Mouse (Mus musculus): ENCODE data around the gene Adgrg3.

Gene Adgrg3

GRCm38 (mm10) chr8:95017451-95017850 lies at the start of gene Adgrg3:
Gene Adgrg3, plus strand, starts transcription at chr8:95017692.
- in situ Hi-C loops (cut with MboI; ENCODE audit: low pct_unique_long_range_greater_than_20kb in 1 of 2, low sequenced_read_pairs in 2 of 2, unreplicated experiment in 1 of 2): no loop called here

- in situ Hi-C loops (cut with MboI; ENCODE audit: low pct_unique_long_range_greater_than_20kb in 1 of 2, low sequenced_read_pairs in 2 of 2, unreplicated experiment in 1 of 2): no loop called here
These were observed 44.2 kb upstream of the Adgrg3 start for GRCm38 (mm10) chr8:94973270-94973669.

GRCm38 (mm10) chr8:94973786-94974185 lies 43.7 kb upstream of the Adgrg3 start:
- in situ Hi-C loops (cut with MboI; ENCODE audit: low pct_unique_long_range_greater_than_20kb in 1 of 2, low sequenced_read_pairs in 2 of 2, unreplicated experiment in 1 of 2): no loop called here

GRCm38 (mm10) chr8:94974467-94975165 lies 42.9 kb upstream of the Adgrg3 start, which contains the start of gene Adgrg1:
Gene Adgrg1, plus strand, starts transcription at chr8:94974751.
- in situ Hi-C loops (cut with MboI; ENCODE audit: low pct_unique_long_range_greater_than_20kb in 1 of 2, low sequenced_read_pairs in 2 of 2, unreplicated experiment in 1 of 2): no loop called here

GRCm38 (mm10) chr8:94976651-94977417 lies 40.7 kb upstream of the Adgrg3 start:
- in situ Hi-C loops (cut with MboI; ENCODE audit: low pct_unique_long_range_greater_than_20kb in 1 of 2, low sequenced_read_pairs in 2 of 2, unreplicated experiment in 1 of 2): no loop called here

- in situ Hi-C loops (cut with MboI; ENCODE audit: low pct_unique_long_range_greater_than_20kb in 1 of 2, low sequenced_read_pairs in 2 of 2, unreplicated experiment in 1 of 2): no loop called here
These were observed 39.4 kb upstream of the Adgrg3 start for GRCm38 (mm10) chr8:94978131-94978530.

- in situ Hi-C loops (cut with MboI; ENCODE audit: low pct_unique_long_range_greater_than_20kb in 1 of 2, low sequenced_read_pairs in 2 of 2, unreplicated experiment in 1 of 2): no loop called here
These were observed 38.7 kb upstream of the Adgrg3 start for GRCm38 (mm10) chr8:94978593-94979319.

GRCm38 (mm10) chr8:94980176-94980575 lies 37.3 kb upstream of the Adgrg3 start:
- in situ Hi-C loops (cut with MboI; ENCODE audit: low pct_unique_long_range_greater_than_20kb in 1 of 2, low sequenced_read_pairs in 2 of 2, unreplicated experiment in 1 of 2): no loop called here

- in situ Hi-C loops (cut with MboI; ENCODE audit: low pct_unique_long_range_greater_than_20kb in 1 of 2, low sequenced_read_pairs in 2 of 2, unreplicated experiment in 1 of 2): no loop called here
These were observed 36.5 kb upstream of the Adgrg3 start for GRCm38 (mm10) chr8:94980976-94981375.

- in situ Hi-C loops (cut with MboI; ENCODE audit: low pct_unique_long_range_greater_than_20kb in 1 of 2, low sequenced_read_pairs in 2 of 2, unreplicated experiment in 1 of 2): no loop called here
These were observed 35.6 kb upstream of the Adgrg3 start for GRCm38 (mm10) chr8:94981848-94982247.

- in situ Hi-C loops (cut with MboI; ENCODE audit: low pct_unique_long_range_greater_than_20kb in 1 of 2, low sequenced_read_pairs in 2 of 2, unreplicated experiment in 1 of 2): no loop called here
These were observed 34.3 kb upstream of the Adgrg3 start for GRCm38 (mm10) chr8:94983146-94983545.

GRCm38 (mm10) chr8:94983881-94984516 lies 33.5 kb upstream of the Adgrg3 start:
- in situ Hi-C loops (cut with MboI; ENCODE audit: low pct_unique_long_range_greater_than_20kb in 1 of 2, low sequenced_read_pairs in 2 of 2, unreplicated experiment in 1 of 2): no loop called here

GRCm38 (mm10) chr8:94985023-94985422 lies 32.5 kb upstream of the Adgrg3 start:
- in situ Hi-C loops (cut with MboI; ENCODE audit: low pct_unique_long_range_greater_than_20kb in 1 of 2, low sequenced_read_pairs in 2 of 2, unreplicated experiment in 1 of 2): no loop called here

GRCm38 (mm10) chr8:94986676-94987075 lies 30.8 kb upstream of the Adgrg3 start:
- in situ Hi-C loops (cut with MboI; ENCODE audit: low pct_unique_long_range_greater_than_20kb in 1 of 2, low sequenced_read_pairs in 2 of 2, unreplicated experiment in 1 of 2): no loop called here

GRCm38 (mm10) chr8:94987553-94987952 lies 29.9 kb upstream of the Adgrg3 start:
- in situ Hi-C loops (cut with MboI; ENCODE audit: low pct_unique_long_range_greater_than_20kb in 1 of 2, low sequenced_read_pairs in 2 of 2, unreplicated experiment in 1 of 2): no loop called here

- in situ Hi-C loops (cut with MboI; ENCODE audit: low pct_unique_long_range_greater_than_20kb in 1 of 2, low sequenced_read_pairs in 2 of 2, unreplicated experiment in 1 of 2): no loop called here
These were observed 28.9 kb upstream of the Adgrg3 start for GRCm38 (mm10) chr8:94988619-94989018.

- in situ Hi-C loops (cut with MboI; ENCODE audit: low pct_unique_long_range_greater_than_20kb in 1 of 2, low sequenced_read_pairs in 2 of 2, unreplicated experiment in 1 of 2): no loop called here
These were observed 27.8 kb upstream of the Adgrg3 start for GRCm38 (mm10) chr8:94989711-94990110.

- in situ Hi-C loops (cut with MboI; ENCODE audit: low pct_unique_long_range_greater_than_20kb in 1 of 2, low sequenced_read_pairs in 2 of 2, unreplicated experiment in 1 of 2): no loop called here
These were observed 26.7 kb upstream of the Adgrg3 start for GRCm38 (mm10) chr8:94990598-94991453.
